Mouse (Mus musculus) midbrain, embryonic 15.5 days (tissue): ENCODE data around the gene Shc4. TPM values are rescaled to one million over a fixed set of nuclear protein-coding genes. Genes with fewer than 3 reads are reported as not detected.

Experiments
- ATAC-seq: fragments of 200-750 bp; cut with Nextera tagmentation; replicated peaks from 2 replicates; pipeline ENCODE4 v1.8.0; 2017; ENCODE audit warnings: moderate TSS enrichment
- H3K27ac ChIP-seq: fragments of 300-500 bp; sonication (generic); 2 replicates; pipeline ENCODE4 v1.5.1; 2015; ENCODE audit warnings: mild to moderate bottlenecking, inconsistent platforms
- H3K27me3 ChIP-seq: fragments of 300-500 bp; sonication (generic); replicated peaks from 2 replicates; pipeline ENCODE4 v1.6.1; 2015; ENCODE audit warnings: inconsistent platforms
- H3K36me3 ChIP-seq: fragments of 300-500 bp; sonication (generic); replicated peaks from 2 replicates; pipeline ENCODE4 v1.6.1; 2015; ENCODE audit warnings: inconsistent platforms
- H3K4me1 ChIP-seq: fragments of 300-500 bp; sonication (generic); 2 replicates; pipeline ENCODE4 v1.6.1; 2015; ENCODE audit warnings: inconsistent platforms
- H3K4me2 ChIP-seq: fragments of 300-500 bp; sonication (generic); 2 replicates; pipeline ENCODE4 v1.6.1; 2015; ENCODE audit warnings: inconsistent platforms, mild to moderate bottlenecking, moderate library complexity
- H3K4me3 ChIP-seq: fragments of 300-500 bp; sonication (generic); 2 replicates; pipeline ENCODE4 v1.5.1; 2015; ENCODE audit warnings: mild to moderate bottlenecking, inconsistent platforms
- H3K9ac ChIP-seq: fragments of 300-500 bp; sonication (generic); 2 replicates; pipeline ENCODE4 v1.6.1; 2015; ENCODE audit warnings: mild to moderate bottlenecking, inconsistent platforms
- H3K9me3 ChIP-seq: fragments of 300-500 bp; sonication (generic); 2 replicates; pipeline ENCODE4 v1.6.1; 2016; ENCODE audit warnings: inconsistent platforms
- WGBS: fragments of 180-500 bp; shearing (Covaris S2); methylation state at CpG from one replicate; pipeline ENCODE4 v1.1.7; 2015; ENCODE audit warnings: mixed read lengths; 5-methylcytosine and 5-hydroxymethylcytosine counted together
- polyA plus RNA-seq: library from polyadenylated mRNA; unstranded; fragments of >200 nt; fragmentation: Nextera tagmentation; extraction: Ambion mirVana; gene quantifications from 2 replicates; pipeline ENCODE4 v1.2.1, GENCODE M21; 2015

The Shc4 gene
- polyA plus RNA-seq, 1 experiment from 2014 or later = 3.7 TPM

GRCm38 (mm10) chr2:125659823-125660536 lies 64.0 kb downstream of the Shc4 start:
- ATAC-seq = peak; percentile 89
- WGBS = 13% methylated on average over 10 of the region's 10 CpGs
- no peaks in the 10 kb centered on the region for H3K27me3 ChIP-seq
- H3K9me3 ChIP-seq = no peaks in the 10 kb centered on the region
- H3K36me3 ChIP-seq = no peaks in the 10 kb centered on the region
- H3K4me1 ChIP-seq = peaks cover 8% of the 10 kb centered on the region
- H3K9ac ChIP-seq = 0 out of 2 replicates have a peak overlapping the region, but pooled peaks have one; percentile 27
- H3K27ac ChIP-seq = 0 out of 2 replicates have a peak overlapping the region, but pooled peaks have one; percentile 11
- peak overlapping the region; percentile 45 for H3K4me2 ChIP-seq
- H3K4me3 ChIP-seq = peak overlapping the region; percentile 21

- Histone ChIP-seq H3K9me3 (no peaks in the 10 kb centered on the region), H3K4me2 (no peak overlapping the region), H3K4me3 (no peak overlapping the region), H3K27me3 (no peaks in the 10 kb centered on the region), H3K27ac (no peak overlapping the region), H3K4me1 (peaks cover 3% of the 10 kb centered on the region), H3K9ac (no peak overlapping the region), H3K36me3 (no peaks in the 10 kb centered on the region)
- ATAC-seq = no peak
- WGBS = 92% methylated on average over 9 of the region's 9 CpGs
Observed at GRCm38 (mm10) chr2:125655391-125655790, 68.6 kb downstream of the Shc4 start.

GRCm38 (mm10) chr2:125653286-125653685 lies 70.7 kb downstream of the Shc4 start:
- H3K9me3 ChIP-seq = no peaks in the 10 kb centered on the region
- 91% methylated on average over 2 of the region's 2 CpGs for WGBS

GRCm38 (mm10) chr2:125651563-125651962 lies 72.4 kb downstream of the Shc4 start:
- 41% methylated on average over 8 of the region's 8 CpGs for whole genome bisulfite sequencing
- Histone ChIP-seq H3K27ac (no peak overlapping the region), H3K27me3 (no peaks in the 10 kb centered on the region), H3K4me1 (no peaks in the 10 kb centered on the region), H3K36me3 (no peaks in the 10 kb centered on the region), H3K9ac (no peak overlapping the region), H3K4me3 (no peak overlapping the region), H3K4me2 (no peak overlapping the region), H3K9me3 (no peaks in the 10 kb centered on the region)
- no peak for ATAC-seq

More at GRCm38 (mm10) chr2:125653286-125653685, 70.7 kb downstream of the Shc4 start:
- H3K36me3 ChIP-seq = no peaks in the 10 kb centered on the region
- no peak overlapping the region for H3K27ac ChIP-seq
- no peak overlapping the region for H3K9ac ChIP-seq
- no peak overlapping the region for H3K4me2 ChIP-seq
- H3K27me3 ChIP-seq = no peaks in the 10 kb centered on the region
- H3K4me1 ChIP-seq = no peaks in the 10 kb centered on the region
- ATAC-seq = no peak
- H3K4me3 ChIP-seq = no peak overlapping the region

- Histone ChIP-seq H3K9ac (no peak overlapping the region), H3K36me3 (no peaks in the 10 kb centered on the region), H3K27me3 (no peaks in the 10 kb centered on the region), H3K4me2 (no peak overlapping the region), H3K4me1 (no peaks in the 10 kb centered on the region), H3K4me3 (no peak overlapping the region), H3K27ac (no peak overlapping the region), H3K9me3 (no peaks in the 10 kb centered on the region)
- WGBS = 94% methylated on average over 14 of the region's 14 CpGs
- ATAC-seq = no peak
Observed at GRCm38 (mm10) chr2:125650742-125651352, 73.1 kb downstream of the Shc4 start.

GRCm38 (mm10) chr2:125650038-125650437 lies 73.9 kb downstream of the Shc4 start:
- H3K9me3 ChIP-seq = no peaks in the 10 kb centered on the region
- no peaks in the 10 kb centered on the region for H3K36me3 ChIP-seq
- WGBS = 91% methylated on average over 5 of the region's 5 CpGs
- ATAC-seq = no peak
- no peak overlapping the region for H3K27ac ChIP-seq
- H3K27me3 ChIP-seq = no peaks in the 10 kb centered on the region
- no peak overlapping the region for H3K4me3 ChIP-seq
- no peaks in the 10 kb centered on the region for H3K4me1 ChIP-seq
- H3K9ac ChIP-seq = no peak overlapping the region
- no peak overlapping the region for H3K4me2 ChIP-seq

- no peak overlapping the region for H3K4me2 ChIP-seq
- no peaks in the 10 kb centered on the region for H3K36me3 ChIP-seq
- H3K4me1 ChIP-seq = no peaks in the 10 kb centered on the region
- H3K9me3 ChIP-seq = no peaks in the 10 kb centered on the region
- H3K4me3 ChIP-seq = no peak overlapping the region
- no peaks in the 10 kb centered on the region for H3K27me3 ChIP-seq
- no peak overlapping the region for H3K9ac ChIP-seq
- ATAC-seq = no peak
- WGBS = 56% methylated on average over 6 of the region's 6 CpGs
- H3K27ac ChIP-seq = no peak overlapping the region
Observed at GRCm38 (mm10) chr2:125644912-125645311, 79.0 kb downstream of the Shc4 start.

GRCm38 (mm10) chr2:125637331-125637730 lies 86.6 kb downstream of the Shc4 start:
- Histone ChIP-seq H3K4me1 (no peaks in the 10 kb centered on the region), H3K27me3 (no peaks in the 10 kb centered on the region), H3K4me3 (no peak overlapping the region), H3K9me3 (no peaks in the 10 kb centered on the region), H3K36me3 (no peaks in the 10 kb centered on the region), H3K9ac (no peak overlapping the region), H3K27ac (no peak overlapping the region), H3K4me2 (no peak overlapping the region)
- 86% methylated on average over 7 of the region's 7 CpGs for WGBS
- ATAC-seq = no peak

GRCm38 (mm10) chr2:125630010-125630409 lies 93.9 kb downstream of the Shc4 start:
- no peak overlapping the region for H3K27ac ChIP-seq
- 95% methylated on average over 2 of the region's 2 CpGs for WGBS
- no peak overlapping the region for H3K9ac ChIP-seq
- no peaks in the 10 kb centered on the region for H3K9me3 ChIP-seq
- no peaks in the 10 kb centered on the region for H3K36me3 ChIP-seq
- no peak overlapping the region for H3K4me2 ChIP-seq
- no peak overlapping the region for H3K4me3 ChIP-seq
- H3K4me1 ChIP-seq = 0 out of 2 replicates have a peak, but pooled peaks cover 6% of the 10 kb centered on the region
- ATAC-seq = no peak
- no peaks in the 10 kb centered on the region for H3K27me3 ChIP-seq

- Histone ChIP-seq H3K4me3 (no peak overlapping the region), H3K27ac (no peak overlapping the region), H3K4me1 (peaks cover 17% of the 10 kb centered on the region), H3K9me3 (no peaks in the 10 kb centered on the region), H3K27me3 (no peaks in the 10 kb centered on the region), H3K4me2 (no peak overlapping the region), H3K9ac (no peak overlapping the region), H3K36me3 (no peaks in the 10 kb centered on the region)
- WGBS = 90% methylated on average over 6 of the region's 6 CpGs
- ATAC-seq = no peak
Observed at GRCm38 (mm10) chr2:125628487-125628886, 95.5 kb downstream of the Shc4 start.

GRCm38 (mm10) chr2:125626536-125626935 lies 97.4 kb downstream of the Shc4 start:
- no peak overlapping the region for H3K4me3 ChIP-seq
- peaks cover 19% of the 10 kb centered on the region for H3K4me1 ChIP-seq
- ATAC-seq = no peak
- H3K36me3 ChIP-seq = no peaks in the 10 kb centered on the region
- H3K27ac ChIP-seq = no peak overlapping the region
- no peak overlapping the region for H3K4me2 ChIP-seq
- H3K27me3 ChIP-seq = no peaks in the 10 kb centered on the region
- H3K9me3 ChIP-seq = no peaks in the 10 kb centered on the region
- H3K9ac ChIP-seq = no peak overlapping the region
- WGBS = 81% methylated on average over 4 of the region's 4 CpGs

GRCm38 (mm10) chr2:125624837-125625351 lies 99.1 kb downstream of the Shc4 start, which contains the start of gene Cep152:
Cep152 (minus strand) TSS chr2:125625113.
- Histone ChIP-seq H3K4me2 (peak within 1 kb of the TSS; percentile 67), H3K4me3 (peak within 1 kb of the TSS; percentile 73), H3K27ac (no peak within 1 kb of the TSS), H3K9me3 (no peaks in the 10 kb centered on the region), H3K27me3 (no peaks in the 10 kb centered on the region), H3K36me3 (no peaks in the 10 kb centered on the region), H3K4me1 (peaks cover 22% of the 10 kb centered on the region), H3K9ac (peak within 1 kb of the TSS; percentile 50)
- WGBS = under 1% methylated on average over 50 of the region's 50 CpGs
- peak; percentile 99 for ATAC-seq
